Mouse (Mus musculus) embryonic facial prominence, embryonic 15.5 days (tissue): ENCODE data around the gene Sfxn3. TPM values are rescaled to one million over a fixed set of nuclear protein-coding genes. Genes with fewer than 3 reads are reported as not detected.
A peak's percentile ranks its signal among the peaks of the same experiment; 100 is the strongest.
"Not testable (repeated sequence)": the region's sequence is repeated elsewhere in the genome, so short reads cannot be mapped to it uniquely, and the experiment has no call there.

Source experiments
- ATAC-seq: fragments of 200-750 bp; cut with Nextera tagmentation; 2 replicates; pipeline ENCODE4 v1.8.0; 2017; ENCODE audit warnings: low read depth, moderate TSS enrichment; ENCODE audit not compliant: insufficient number of reproducible peaks, low FRiP score, low TSS enrichment
- H3K27ac ChIP-seq: fragments of 300-500 bp; sonication (generic); replicated peaks from 2 replicates; pipeline ENCODE4 v1.5.1; 2015; ENCODE audit warnings: mild to moderate bottlenecking, inconsistent platforms
- H3K27me3 ChIP-seq: fragments of 300-500 bp; sonication (generic); 2 replicates; pipeline ENCODE4 v1.6.1; 2015; ENCODE audit warnings: inconsistent platforms
- H3K36me3 ChIP-seq: fragments of 300-500 bp; sonication (generic); 2 replicates; pipeline ENCODE4 v1.6.1; 2015; ENCODE audit warnings: mild to moderate bottlenecking, inconsistent platforms
- H3K4me1 ChIP-seq: fragments of 300-500 bp; sonication (generic); 2 replicates; pipeline ENCODE4 v1.6.1; 2015; ENCODE audit warnings: inconsistent platforms
- H3K4me2 ChIP-seq: fragments of 300-500 bp; sonication (generic); replicated peaks from 2 replicates; pipeline ENCODE4 v1.6.1; 2015; ENCODE audit warnings: mild to moderate bottlenecking, inconsistent platforms
- H3K4me3 ChIP-seq: fragments of 300-500 bp; sonication (generic); replicated peaks from 2 replicates; pipeline ENCODE4 v1.5.1; 2015; ENCODE audit warnings: mild to moderate bottlenecking, inconsistent platforms
- H3K9ac ChIP-seq: fragments of 300-500 bp; sonication (generic); 2 replicates; pipeline ENCODE4 v1.6.1; 2015; ENCODE audit warnings: inconsistent platforms
- H3K9me3 ChIP-seq: fragments of 300-500 bp; sonication (generic); replicated peaks from 2 replicates; pipeline ENCODE4 v1.6.1; 2016; ENCODE audit warnings: inconsistent platforms
- WGBS: fragments of 180-500 bp; shearing (Covaris S2); methylation state at CpG from one replicate; pipeline ENCODE4 v1.1.7; 2015; 5-methylcytosine and 5-hydroxymethylcytosine counted together
- polyA plus RNA-seq: library from polyadenylated mRNA; unstranded; fragments of >200 nt; fragmentation: Nextera tagmentation; extraction: Ambion mirVana; gene quantifications from 2 replicates; pipeline ENCODE4 v1.2.1, GENCODE M21; 2015

The Sfxn3 gene
- polyA plus RNA-seq, 1 experiment from 2014 or later, result 41.3 TPM

GRCm38 (mm10) chr19:45031780-45032179 is 15.5 kb upstream of the Sfxn3 start:
- 18% methylated on average over 4 of the region's 4 CpGs for WGBS
- Histone ChIP-seq H3K4me3 (no peak overlapping the region), H3K4me1 (peaks cover 32% of the 10 kb centered on the region), H3K27ac (peak overlapping the region; percentile 34; the same call in 1 of the 2 replicates), H3K9ac (no peak overlapping the region), H3K4me2 (no peak overlapping the region), H3K9me3 (no peaks in the 10 kb centered on the region), H3K27me3 (no peaks in the 10 kb centered on the region), H3K36me3 (peaks cover 15% of the 10 kb centered on the region)
- ATAC-seq, result peak; percentile 67; the same call in 1 of the 2 replicates

GRCm38 (mm10) chr19:45032570-45033332 is 14.6 kb upstream of the Sfxn3 start:
- Histone ChIP-seq H3K27me3 (no peaks in the 10 kb centered on the region), H3K9ac (peak overlapping the region; percentile 23; the same call in 1 of the 2 replicates), H3K4me3 (no peak overlapping the region), H3K4me1 (peaks cover 29% of the 10 kb centered on the region), H3K36me3 (peaks cover 6% of the 10 kb centered on the region), H3K4me2 (no peak overlapping the region), H3K9me3 (no peaks in the 10 kb centered on the region), H3K27ac (no peak overlapping the region)
- no peak for ATAC-seq
- 47% methylated on average over 17 of the region's 17 CpGs for WGBS

DNA sequence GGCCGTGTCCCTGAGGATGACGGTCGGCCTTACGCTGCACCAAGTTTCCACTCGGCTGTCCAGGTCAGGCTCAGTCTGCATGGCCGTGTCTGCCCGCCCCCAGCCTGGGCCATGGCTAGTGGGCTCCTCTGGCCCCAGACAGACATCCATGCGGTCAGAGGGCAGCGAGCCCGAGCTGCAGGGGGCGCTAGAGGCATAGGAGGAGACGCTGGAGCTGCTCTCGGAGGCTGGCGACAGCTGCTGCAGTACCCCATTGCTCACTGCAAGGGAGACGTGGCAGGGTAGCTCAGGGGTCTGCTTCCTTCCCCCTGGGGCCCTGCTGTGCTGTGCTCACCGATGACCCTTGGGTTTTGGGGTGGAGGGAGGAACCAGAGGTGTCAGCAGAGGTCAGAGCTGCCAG is 10.4 kb upstream of the Sfxn3 start:
- Histone ChIP-seq H3K4me2 (no peak overlapping the region), H3K4me3 (no peak overlapping the region), H3K27me3 (0 out of 2 replicates have a peak, but pooled peaks cover 8% of the 10 kb centered on the region), H3K9ac (no peak overlapping the region), H3K27ac (no peak overlapping the region), H3K36me3 (no peaks in the 10 kb centered on the region), H3K4me1 (peaks cover 10% of the 10 kb centered on the region), H3K9me3 (no peaks in the 10 kb centered on the region)
- no peak for ATAC-seq
- 35% methylated on average over 16 of the region's 16 CpGs for whole genome bisulfite sequencing

DNA sequence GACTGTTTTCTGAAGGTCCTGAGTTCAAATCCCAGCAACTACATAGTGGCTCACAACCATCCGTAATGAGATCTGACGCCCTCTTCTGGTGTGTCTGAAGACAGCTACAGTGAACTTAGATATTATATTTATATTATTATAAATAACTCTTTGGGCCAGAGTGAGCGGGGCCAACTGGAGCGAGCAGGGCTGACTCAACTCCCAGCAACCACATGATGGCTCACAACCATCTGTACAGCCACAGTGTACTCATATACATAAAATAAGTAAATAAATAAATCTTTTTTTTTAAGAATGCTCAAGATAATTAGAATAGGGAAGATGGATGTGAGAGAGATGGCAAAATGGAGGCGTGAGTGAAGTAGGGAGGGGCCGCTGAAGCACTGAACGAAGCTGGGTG is 9.1 kb upstream of the Sfxn3 start:
- not testable (repeated sequence) for H3K4me2 ChIP-seq, H3K9ac ChIP-seq, H3K4me3 ChIP-seq, H3K36me3 ChIP-seq, ATAC-seq, H3K27me3 ChIP-seq, H3K4me1 ChIP-seq, H3K9me3 ChIP-seq, H3K27ac ChIP-seq
- 90% methylated on average over 7 of the region's 7 CpGs for WGBS

- no peaks in the 10 kb centered on the region for H3K36me3 ChIP-seq
- no peak overlapping the region for H3K4me3 ChIP-seq
These were observed 7.1 kb upstream of the Sfxn3 start for GRCm38 (mm10) chr19:45040214-45040613.

DNA sequence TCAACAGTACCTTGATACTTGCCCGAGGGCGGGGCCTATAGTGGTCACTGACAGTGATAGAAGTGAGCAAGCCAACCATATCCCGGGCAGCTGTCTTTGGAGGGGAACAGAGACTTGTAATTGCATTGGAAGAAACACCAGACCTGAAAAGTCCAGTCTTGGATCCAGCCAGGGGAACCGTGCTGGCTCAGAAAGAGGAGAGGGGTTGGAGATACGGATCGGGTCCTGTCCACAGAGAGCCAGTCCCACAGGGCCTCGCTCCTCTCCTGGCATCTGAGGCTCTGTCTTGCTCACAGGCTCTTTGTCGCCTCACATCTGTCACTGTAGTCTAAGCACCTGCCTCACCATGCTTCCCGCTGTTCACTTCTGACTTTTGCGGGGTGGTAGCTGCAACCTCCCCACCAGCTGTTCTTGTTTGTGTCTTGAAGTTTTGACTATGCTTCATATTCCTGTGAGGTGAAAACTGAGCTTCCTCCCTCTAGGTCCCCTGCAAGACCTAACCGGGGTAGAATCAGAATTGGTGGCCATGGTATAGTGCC is 2.8 kb upstream of the Sfxn3 start:
- H3K4me3 ChIP-seq, result no peak overlapping the region
- no peak overlapping the region for H3K9ac ChIP-seq
- H3K27me3 ChIP-seq, result peaks cover 24% of the 10 kb centered on the region
- peaks cover 29% of the 10 kb centered on the region for H3K4me1 ChIP-seq
- H3K36me3 ChIP-seq, result no peaks in the 10 kb centered on the region
- no peak overlapping the region for H3K27ac ChIP-seq
- no peak overlapping the region for H3K4me2 ChIP-seq
- 62% methylated on average over 11 of the region's 11 CpGs for WGBS
- no peak for ATAC-seq
- H3K9me3 ChIP-seq, result no peaks in the 10 kb centered on the region

More at GRCm38 (mm10) chr19:45040214-45040613, 7.1 kb upstream of the Sfxn3 start:
- WGBS, result 47% methylated on average over 13 of the region's 13 CpGs
- Histone ChIP-seq H3K4me1 (no peaks in the 10 kb centered on the region), H3K27me3 (peaks cover 19% of the 10 kb centered on the region), H3K27ac (no peak overlapping the region), H3K9ac (no peak overlapping the region), H3K4me2 (no peak overlapping the region), H3K9me3 (no peaks in the 10 kb centered on the region)
- ATAC-seq, result no peak

- peaks cover 19% of the 10 kb centered on the region for H3K27me3 ChIP-seq
- no peaks in the 10 kb centered on the region for H3K36me3 ChIP-seq
- no peak for ATAC-seq
- no peaks in the 10 kb centered on the region for H3K9me3 ChIP-seq
- 32% methylated on average over 15 of the region's 15 CpGs for WGBS
- no peak overlapping the region for H3K4me2 ChIP-seq
- no peak overlapping the region for H3K9ac ChIP-seq
- H3K27ac ChIP-seq, result no peak overlapping the region
- H3K4me1 ChIP-seq, result peaks cover 31% of the 10 kb centered on the region
- no peak overlapping the region for H3K4me3 ChIP-seq
These were observed 2.1 kb upstream of the Sfxn3 start for GRCm38 (mm10) chr19:45045236-45045635.

- no peak for ATAC-seq
- H3K9me3 ChIP-seq, result no peaks in the 10 kb centered on the region
- H3K4me3 ChIP-seq, result peak within 1 kb of the TSS; percentile 61
- no peak within 1 kb of the TSS for H3K27ac ChIP-seq
- H3K9ac ChIP-seq, result no peak within 1 kb of the TSS
- H3K36me3 ChIP-seq, result no peaks in the 10 kb centered on the region
- H3K27me3 ChIP-seq, result peaks cover 15% of the 10 kb centered on the region
- H3K4me2 ChIP-seq, result peak within 1 kb of the TSS; percentile 91
- H3K4me1 ChIP-seq, result peaks cover 31% of the 10 kb centered on the region
- WGBS, result 74% methylated on average over 5 of the region's 5 CpGs
These were observed 1.7 kb upstream of the Sfxn3 start, which contains the start of gene Pdzd7 for GRCm38 (mm10) chr19:45045651-45046050. Gene Pdzd7 (minus strand): TSS chr19:45045717.

- H3K4me2 ChIP-seq, result peak overlapping the region; percentile 91
- WGBS, result 2% methylated on average over 34 of the region's 34 CpGs
- H3K27me3 ChIP-seq, result peaks cover 15% of the 10 kb centered on the region
- 0 out of 2 replicates have a peak overlapping the region, but pooled peaks have one; percentile 29 for H3K9ac ChIP-seq
- no peaks in the 10 kb centered on the region for H3K9me3 ChIP-seq
- peaks cover 31% of the 10 kb centered on the region for H3K4me1 ChIP-seq
- peak; percentile 35; the same call in 1 of the 2 replicates for ATAC-seq
- peaks cover 5% of the 10 kb centered on the region for H3K36me3 ChIP-seq
- H3K4me3 ChIP-seq, result peak overlapping the region; percentile 61
- H3K27ac ChIP-seq, result peak overlapping the region; percentile 97
These were observed 581 bp upstream of the Sfxn3 start for GRCm38 (mm10) chr19:45046523-45047321.

- Histone ChIP-seq H3K4me2 (peak overlapping the region; percentile 91), H3K27me3 (peaks cover 15% of the 10 kb centered on the region; the same call in 1 of the 2 replicates), H3K4me3 (peak overlapping the region; percentile 61), H3K4me1 (peaks cover 31% of the 10 kb centered on the region), H3K27ac (peak overlapping the region; percentile 97), H3K9ac (peak overlapping the region; percentile 29), H3K9me3 (no peaks in the 10 kb centered on the region), H3K36me3 (peaks cover 18% of the 10 kb centered on the region)
- peak; percentile 67 for ATAC-seq
- WGBS, result 13% methylated on average over 11 of the region's 11 CpGs
These were observed 786 bp downstream of the Sfxn3 start for GRCm38 (mm10) chr19:45047935-45048643.
